Mouse (Mus musculus): ENCODE measurements at regions not wholly inside any gene's neighbourhood (a gene's known extent, or its start where the extent isn't known, plus 50 kb on each side); places are given as distances from the start of the nearest gene placed in this dataset.
"Not testable (repeated sequence)": the region's sequence is repeated elsewhere in the genome, so short reads cannot be mapped to it uniquely, and the experiment has no call there.

DNA sequence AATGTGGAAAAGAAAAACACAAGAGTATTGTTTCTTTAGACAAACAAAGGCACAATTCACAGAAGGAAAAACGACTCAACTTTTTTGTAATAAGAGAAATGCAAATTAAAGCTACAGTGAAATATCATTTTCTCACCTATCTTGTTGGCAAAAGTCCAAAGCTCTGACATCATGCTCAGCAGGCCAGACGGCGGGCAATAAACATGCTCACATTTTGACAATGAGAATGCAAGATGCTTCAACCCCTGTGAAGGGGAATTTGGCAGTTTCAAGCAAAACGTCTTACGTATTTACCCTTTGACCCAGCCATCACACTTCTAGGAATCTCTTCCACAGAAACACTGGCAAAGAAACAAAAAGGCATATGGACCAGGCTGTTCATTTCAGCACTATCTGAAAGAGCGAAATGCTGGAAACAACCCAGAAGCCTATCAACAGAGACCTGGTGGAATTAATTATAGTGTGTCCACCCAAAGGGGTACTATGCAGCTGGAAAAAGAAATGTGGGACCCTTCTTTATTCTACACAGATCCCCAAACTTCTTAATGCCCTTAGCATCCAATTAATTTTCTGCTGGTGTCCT lies 203.4 kb upstream of the 2610301B20Rik start:
- DNase-seq: no peak
- intact Hi-C loops (cut with DNase I): no loop called here

DNA sequence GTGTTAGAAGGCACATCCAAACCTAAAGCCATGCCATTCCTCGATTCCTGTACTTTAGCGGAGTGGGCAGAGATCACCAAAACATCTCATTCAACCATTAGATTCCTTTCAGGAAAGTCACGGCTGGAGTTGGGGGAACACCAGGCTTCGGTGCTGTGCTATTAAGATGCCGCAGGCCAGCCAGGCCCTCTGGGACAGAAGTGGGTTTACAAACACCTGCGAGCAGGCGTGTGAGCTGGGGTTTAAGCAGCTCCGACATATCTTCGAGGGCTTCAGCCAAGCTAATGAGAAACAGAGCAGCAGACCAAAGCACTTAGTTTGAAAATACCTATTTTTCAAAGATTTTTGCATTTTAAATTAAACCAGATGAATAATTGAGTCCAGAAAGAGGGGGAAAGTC lies 183.2 kb upstream of the 2610301B20Rik start:
- intact Hi-C loops (cut with DNase I): no loop called here
- no peak for DNase-seq

DNA sequence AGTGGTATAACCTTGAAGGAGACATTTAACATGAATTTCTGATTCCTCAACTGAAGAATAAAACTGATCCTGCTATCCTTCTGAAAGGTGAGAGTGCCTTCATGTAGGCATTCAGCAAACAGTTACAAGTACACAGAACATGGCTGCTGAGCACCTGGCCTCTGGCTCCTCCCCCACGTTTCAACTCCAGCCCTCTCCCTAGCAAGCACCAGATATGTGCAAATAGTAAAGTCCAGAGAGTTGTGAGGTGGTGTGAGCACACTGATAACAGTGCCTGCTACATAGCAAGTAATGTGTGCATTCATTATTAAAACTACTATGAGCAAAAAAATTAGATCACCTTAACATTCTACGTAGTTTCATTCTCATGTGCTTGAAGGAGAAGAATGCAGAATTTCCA lies 181.4 kb upstream of the 2610301B20Rik start:
- DNase-seq: no peak
- intact Hi-C loops (cut with DNase I): no loop called here

DNA sequence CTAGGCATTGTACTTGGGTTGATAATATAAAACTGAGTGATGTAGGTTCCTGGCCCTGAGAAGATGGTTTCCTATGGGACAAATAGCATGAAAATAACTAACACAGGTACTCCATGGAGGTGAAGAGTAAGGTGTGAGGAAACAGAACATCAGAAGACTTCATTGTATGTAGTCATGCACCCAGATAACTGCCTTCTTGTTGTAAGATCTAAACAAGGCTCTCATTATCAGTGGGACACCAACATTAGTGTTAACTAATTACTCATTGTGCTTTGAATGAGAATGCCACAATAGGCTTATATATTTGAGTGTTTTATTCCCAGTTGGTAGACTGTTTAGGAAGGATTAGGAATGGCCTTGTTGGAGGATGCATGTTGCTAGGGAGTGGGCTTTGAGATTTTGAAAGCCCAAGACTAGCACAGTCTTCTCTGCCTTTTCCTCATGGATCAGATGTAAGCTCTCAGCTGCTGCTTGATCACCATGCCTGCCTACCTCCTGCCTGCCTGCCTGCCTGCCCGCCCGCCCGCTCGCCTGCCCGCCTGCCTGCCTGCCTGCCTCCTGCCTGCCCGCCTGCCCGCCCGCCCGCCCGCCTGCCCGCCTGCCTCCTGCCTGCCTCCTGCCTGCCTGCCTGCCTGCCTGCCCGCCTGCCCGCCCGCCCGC lies 180.7 kb upstream of the 2610301B20Rik start:
- no peak for DNase-seq
- intact Hi-C loops (cut with DNase I): no loop called here

DNA sequence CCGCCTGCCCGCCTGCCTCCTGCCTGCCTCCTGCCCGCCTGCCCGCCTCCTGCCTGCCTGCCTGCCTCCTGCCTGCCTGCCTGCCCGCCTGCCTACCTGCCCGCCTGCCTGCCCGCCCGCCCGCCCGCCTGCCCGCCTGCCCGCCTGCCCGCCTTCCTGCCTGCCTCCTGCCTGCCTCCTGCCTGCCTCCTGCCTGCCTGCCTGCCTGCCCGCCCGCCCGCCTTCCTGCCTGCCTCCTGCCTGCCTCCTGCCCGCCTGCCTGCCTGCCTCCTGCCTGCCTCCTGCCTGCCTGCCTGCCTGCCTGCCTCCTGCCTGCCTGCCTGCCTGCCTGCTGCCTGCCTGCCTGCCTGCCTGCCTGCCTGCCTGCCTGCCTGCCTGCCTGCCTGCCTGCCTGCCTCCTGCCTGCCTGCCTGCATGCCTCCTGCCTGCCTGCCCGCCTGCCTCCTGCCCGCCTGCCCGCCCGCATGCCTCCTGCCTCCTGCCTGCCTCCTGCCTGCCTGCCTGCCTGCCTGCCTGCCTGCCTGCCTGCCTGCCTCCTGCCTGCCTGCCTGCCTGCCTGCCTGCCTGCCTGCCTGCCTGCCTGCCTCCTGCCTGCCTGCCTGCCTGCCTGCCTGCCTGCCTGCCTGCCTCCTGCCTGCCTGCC lies 180.1 kb upstream of the 2610301B20Rik start:
- DNase-seq; intact Hi-C loops (cut with DNase I): not testable (repeated sequence)

DNA sequence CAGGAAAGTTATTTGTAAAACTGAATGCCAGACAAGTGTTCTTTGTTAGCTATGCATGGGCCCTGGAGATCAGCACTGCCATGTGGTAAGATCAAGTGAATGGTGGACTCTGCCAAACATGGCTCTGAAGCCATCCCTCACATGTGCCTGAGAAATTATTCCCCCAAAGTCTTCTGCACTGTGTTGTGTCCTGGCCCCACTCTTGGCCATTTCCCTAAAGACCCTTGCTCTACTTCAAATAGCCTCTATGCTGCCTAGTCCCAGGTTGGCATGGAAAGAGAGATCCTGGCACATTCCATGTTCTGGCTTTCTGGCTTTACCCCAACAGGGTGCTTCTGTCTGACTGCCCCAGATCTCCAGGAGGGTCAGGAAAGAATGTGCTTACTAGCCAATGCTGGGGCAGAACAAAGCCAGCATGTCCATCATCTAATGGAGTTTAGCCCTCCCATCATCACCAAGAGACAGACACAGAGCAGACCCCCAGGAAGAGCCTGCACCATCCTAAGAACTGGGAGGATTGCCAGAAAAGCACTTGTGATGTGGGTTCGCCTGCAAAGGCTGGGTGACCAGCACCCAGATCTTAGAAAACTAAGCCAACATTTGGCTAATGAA lies 177.0 kb upstream of the 2610301B20Rik start:
- intact Hi-C loops (cut with DNase I): no loop called here
- DNase-seq: no peak

DNA sequence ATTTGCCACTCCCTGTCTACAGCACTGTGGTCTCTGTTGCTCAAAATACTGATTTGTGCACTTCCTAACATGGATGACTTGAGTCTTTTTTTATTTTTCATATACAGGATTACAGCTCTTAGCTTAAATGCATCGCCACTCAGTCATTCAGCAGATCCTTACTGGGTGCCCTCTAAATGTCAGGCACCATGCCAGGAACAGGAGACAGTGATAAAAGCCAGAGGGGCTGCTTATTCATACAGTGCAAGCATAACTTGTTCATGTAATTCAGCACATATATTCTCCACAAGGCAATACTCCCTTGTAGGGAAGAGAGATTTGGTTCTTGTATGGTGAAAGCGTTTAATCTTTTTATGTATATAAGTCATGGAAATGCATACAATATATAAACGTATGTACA lies 175.7 kb upstream of the 2610301B20Rik start:
- intact Hi-C loops (cut with DNase I): no loop called here
- DNase-seq: peak in 1 of 2 experiments; percentile 5

DNA sequence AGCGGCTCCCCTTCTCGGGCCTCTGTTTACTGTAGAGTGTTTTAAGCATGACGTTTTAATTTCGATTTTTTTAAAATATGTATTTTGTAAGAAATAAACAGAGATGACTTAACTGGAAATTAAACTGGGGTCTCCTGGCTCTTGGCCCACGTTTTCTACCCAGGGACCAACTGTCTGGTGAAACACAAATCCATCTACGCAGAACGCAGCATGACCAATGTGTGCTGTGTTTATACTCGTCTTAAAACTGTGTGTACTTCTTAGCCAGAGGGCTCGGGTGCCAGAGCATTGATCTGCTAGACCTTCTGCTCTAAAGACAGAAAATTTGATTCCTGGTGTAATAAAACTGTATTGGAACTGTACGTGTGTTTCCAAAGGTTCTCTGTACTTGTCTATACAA lies 172.8 kb upstream of the 2610301B20Rik start:
- intact Hi-C loops (cut with DNase I): no loop called here
- DNase-seq: no peak

DNA sequence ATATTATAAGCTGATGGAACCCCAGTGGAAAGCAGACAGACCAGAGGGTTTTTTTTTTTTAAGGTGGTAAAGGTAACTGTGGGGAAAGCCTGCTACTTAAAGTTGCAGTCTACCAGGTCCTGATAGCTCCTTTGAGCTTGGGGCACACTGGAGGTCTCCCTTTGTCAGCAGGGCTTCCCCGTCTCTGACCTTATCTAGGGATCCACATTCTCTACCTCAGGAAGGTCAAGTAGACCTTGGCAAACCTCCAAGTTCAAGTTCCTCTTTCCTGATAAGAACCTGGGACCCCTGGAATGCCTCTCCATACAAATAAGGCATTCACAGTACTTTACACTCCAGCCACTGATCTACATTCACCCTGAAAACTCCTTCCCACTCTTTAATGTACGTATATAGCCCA lies 171.1 kb upstream of the 2610301B20Rik start:
- DNase-seq: no peak
- intact Hi-C loops (cut with DNase I): no loop called here

DNA sequence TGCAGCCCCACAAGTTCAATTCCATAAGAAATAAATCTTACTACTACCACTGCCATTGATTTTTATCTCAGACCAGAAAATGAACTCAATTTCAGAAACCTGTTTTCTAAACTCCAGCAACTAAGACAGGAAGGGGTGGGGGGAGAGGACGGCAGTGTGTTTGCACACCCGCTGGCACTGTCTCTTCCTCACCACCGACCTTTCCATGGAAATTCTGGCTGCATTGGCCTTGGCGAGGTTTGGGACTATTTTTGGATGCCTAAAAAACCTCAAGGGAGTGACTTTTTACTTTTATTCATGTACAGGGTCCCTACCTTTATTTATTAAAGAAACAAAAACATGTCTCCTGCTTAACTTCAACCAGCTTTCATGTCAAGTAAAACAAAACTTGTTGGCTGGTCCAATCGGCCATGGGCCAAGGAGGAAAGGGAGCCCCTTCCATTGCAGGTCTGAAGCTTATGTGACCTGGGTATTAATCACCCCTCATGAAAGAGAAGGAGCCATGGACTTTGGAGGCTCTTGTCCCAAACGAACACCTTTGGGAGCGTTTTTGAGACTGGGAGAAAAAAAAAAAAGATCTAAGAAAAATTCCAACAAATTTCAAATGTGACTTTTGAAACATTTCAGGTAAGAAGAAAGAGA lies 167.2 kb upstream of the 2610301B20Rik start:
- no peak for DNase-seq
- intact Hi-C loops (cut with DNase I): no loop called here

DNA sequence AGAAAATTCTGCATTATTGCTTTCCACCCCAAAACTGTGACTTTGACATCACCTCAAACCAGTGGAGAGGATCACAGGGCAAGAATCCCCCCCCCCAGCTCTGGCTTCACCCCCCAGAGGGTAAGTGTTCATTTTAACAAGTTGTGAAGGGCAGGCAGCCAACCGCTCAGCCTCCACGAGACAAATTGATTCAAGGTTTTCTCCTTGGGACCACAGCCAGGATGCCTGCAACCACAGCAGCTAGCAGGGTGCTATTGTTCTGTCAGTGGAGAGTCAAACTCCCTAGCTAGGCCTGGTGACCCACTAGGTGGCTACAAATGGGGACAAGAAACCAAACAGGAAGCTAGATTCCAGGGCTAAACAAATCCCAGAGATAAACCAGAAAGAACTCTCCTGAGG lies 166.6 kb upstream of the 2610301B20Rik start:
- intact Hi-C loops (cut with DNase I): no loop called here
- peak; percentile 6 to 12 for DNase-seq

DNA sequence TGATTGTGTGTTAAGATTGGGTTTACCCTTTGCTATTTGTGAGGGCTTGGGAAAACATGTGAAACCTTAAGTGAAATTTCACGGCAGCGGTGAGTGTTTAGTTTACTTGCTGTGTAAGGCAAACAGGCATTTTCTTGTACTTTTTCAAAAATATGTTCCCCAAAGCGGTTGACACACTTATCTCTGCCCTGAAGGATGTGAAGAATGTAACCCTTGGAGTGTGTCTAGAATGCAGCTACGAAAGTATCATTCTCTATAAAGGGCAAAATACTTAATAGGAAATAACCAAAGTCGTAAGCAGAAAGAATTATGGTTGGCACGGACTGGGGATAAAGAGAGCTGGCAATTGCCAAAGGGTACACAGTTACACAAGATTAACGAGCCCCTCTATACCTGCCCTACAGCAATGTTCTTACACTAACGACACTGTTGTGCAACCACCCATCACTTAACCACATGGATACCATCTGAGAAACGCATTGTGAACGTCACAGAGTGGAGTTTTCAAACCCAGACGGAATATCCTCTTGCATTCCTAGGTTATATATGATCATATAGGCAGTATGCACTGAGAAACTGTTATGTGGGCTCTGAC lies 162.3 kb upstream of the 2610301B20Rik start:
- no peak for DNase-seq
- intact Hi-C loops (cut with DNase I): no loop called here

DNA sequence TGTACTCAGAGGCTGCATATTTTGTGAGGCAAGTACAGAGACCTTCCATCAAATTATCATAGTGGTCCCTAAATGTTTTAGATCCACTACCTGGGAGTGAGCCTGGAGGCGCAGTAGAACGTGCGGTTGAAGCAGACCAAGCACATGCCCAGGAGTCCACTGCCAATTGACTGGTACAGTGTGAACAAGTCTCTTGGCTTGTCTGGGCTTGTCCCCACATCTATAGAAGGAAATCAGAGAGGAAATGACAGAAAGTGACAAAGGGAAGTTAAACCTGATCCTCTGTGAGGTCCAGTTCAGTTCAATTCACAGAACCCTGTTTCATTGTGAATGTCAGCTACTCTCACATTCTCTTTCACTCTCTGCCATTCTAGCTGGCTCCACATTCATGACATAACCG lies 151.0 kb upstream of the 2610301B20Rik start:
- DNase-seq: no peak
- intact Hi-C loops (cut with DNase I): no loop called here

DNA sequence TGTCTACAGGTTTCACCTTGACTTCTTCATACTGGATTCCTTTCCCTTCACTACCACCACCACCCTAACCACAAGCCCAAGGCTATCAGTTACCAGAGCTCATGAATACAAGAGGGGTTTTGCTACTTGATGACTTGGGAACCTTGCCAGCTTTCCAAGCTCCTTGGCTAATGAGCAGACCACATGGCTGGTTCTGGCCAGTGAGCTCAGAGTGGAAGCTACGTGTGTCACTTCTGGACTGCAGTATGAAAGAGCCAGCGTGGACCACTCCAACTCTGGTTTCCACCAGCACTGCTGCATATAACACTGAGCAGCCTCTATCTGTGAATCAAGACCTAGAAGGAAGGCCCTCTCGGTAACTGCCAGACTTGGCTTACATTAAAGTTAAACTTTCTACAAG lies 146.4 kb upstream of the 2610301B20Rik start:
- intact Hi-C loops (cut with DNase I): no loop called here
- no peak for DNase-seq

DNA sequence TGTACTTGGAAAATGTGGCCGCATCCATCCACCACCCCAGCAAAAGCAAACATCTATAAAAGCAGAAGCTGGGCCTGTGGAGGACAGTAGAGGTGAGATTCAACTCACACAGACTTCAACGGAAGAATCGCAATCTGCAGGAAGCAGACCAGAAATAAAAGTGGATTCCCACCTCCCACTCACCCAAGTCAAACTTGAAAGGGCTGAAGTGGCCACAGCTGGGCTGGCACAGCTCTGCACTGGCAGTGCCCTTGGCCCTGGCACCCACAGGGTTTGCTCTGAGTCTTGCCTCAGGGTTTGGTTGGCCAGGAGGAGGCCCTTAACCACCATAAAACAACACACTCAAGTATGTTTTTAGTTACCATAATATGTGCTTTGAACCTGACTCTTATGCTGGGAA lies 129.1 kb upstream of the 2610301B20Rik start:
- intact Hi-C loops (cut with DNase I): no loop called here
- DNase-seq: no peak

DNA sequence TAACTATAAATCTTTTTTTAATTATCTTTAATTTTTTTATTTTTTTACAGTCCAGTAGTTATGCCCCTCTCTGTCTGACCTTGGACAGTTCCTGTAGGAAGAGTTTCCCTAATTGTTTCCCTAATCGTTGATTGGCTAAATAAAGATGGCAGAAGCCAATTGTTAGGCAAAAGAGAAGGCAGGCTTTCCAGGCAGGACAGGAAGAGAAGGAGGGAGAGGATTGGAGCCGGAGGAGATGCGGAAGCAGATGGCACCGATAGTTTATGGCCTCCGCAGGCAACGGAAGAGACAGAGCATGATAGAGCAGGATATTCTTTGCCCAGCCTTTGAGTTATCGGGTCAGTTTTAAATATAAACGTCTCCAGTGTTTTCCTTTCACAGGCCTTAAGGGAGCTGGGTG lies 125.5 kb upstream of the 2610301B20Rik start:
- DNase-seq: no peak
- intact Hi-C loops (cut with DNase I): no loop called here

DNA sequence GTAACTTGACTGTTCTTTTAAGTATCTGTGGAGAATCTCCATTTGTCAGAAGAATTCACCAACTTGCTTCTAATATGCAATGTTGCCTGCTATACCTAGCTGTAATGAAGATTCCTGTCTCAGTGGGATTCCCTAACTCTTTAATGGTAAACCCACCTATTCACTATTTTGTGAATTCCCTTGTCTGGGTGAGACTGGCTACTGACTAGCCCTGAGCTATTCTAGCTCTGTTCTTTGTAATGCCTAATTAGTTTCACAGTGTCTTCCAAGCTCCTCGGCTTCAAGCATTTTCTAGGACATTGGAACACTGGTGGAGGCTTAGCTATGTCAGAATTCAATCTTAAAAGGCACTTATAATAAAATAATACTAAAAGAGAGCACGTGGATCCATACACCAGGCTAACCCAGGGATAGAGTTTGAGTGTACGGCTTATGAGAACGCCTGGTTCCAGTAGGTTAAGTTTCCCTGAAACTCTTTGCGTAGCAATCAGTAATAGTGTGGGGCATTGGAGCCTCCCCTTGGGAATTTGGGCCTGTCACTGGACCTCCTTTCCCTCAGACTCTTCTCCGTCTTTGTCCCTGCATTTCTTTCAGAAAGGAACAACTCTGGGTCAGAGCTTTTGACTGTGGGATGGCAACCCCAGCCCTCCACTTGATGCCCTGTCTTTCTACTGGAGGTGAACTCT lies 123.8 kb upstream of the 2610301B20Rik start:
- intact Hi-C loops (cut with DNase I); DNase-seq: not testable (repeated sequence)

DNA sequence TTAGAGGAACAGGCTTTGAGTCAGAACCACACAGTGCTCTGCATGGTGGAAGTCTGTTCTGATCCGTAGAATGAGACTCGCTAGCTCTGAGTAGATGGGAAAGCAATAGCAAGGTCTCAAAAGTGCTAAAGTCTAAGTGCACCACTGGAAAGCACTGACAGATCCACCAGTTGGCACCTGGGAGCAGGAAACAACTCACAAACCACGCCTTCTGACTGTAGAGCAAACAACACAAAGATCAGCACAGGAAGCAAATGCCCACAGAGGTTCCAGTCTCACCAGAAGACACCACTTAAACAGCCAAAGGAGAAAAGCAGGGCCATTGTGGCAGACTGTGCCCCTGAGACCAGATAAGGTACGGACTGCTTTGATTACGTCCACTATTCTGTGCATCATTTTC lies 121.1 kb upstream of the 2610301B20Rik start:
- no peak for DNase-seq
- intact Hi-C loops (cut with DNase I): no loop called here

DNA sequence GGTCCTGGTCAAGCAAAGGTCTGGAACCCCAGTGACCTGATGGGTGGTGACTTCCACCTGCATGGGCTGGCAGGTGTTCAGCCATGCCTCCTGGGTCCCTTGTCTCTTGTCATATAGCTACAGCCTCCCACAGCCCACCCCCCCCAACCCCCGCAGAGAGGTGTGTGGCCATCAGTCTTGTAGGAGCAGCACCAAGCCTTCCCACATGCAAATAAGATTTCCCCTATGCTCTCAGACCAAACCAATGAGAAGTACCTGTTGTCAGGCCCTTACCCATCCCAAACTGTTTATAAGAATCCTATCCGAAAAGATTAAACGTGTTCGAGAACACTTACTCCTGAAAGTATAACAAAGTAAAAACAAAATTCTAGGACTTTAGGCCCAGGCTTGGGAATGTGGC lies 114.8 kb upstream of the 2610301B20Rik start:
- no peak for DNase-seq
- intact Hi-C loops (cut with DNase I): no loop called here

DNA sequence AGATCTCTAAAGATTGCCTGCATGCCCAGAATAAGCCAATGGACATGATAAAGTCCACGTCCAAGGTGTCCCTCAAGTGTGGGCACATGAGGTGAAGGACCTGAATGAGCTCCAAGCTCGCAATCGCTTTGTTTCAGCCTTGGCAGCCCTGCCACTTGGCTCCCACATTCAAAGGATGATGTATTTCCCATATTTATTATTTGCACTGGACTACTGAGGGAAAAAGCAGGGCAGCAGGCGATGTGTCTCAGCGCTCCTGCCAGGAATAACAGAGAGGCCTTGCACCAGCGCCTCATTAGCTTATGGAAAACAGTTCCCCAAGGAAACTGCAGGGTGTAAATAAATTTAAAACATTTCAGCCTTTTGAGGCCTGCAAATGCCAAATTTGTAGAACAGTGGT lies 106.6 kb upstream of the 2610301B20Rik start:
- DNase-seq: peak in 1 of 2 experiments; percentile 8
- intact Hi-C loops (cut with DNase I): no loop called here

Data from heart, postnatal 36 days (tissue).